Mouse (Mus musculus): ENCODE results near the gene Adam1b. TPM values are rescaled to one million over a fixed set of nuclear protein-coding genes. Genes with fewer than 3 reads are reported as not detected.

The Adam1b gene
- total RNA-seq, 2 experiments from 2014 or later = 0.10 TPM; not detected in 1

- no peak for DNase-seq (ENCODE audit: low spot score in 2 of 2)
- intact Hi-C loops (cut with DNase I) = no loop called here
These were observed 51.6 kb downstream of the Adam1b start, which contains the start of gene Tmem116 for GRCm38 (mm10) chr5:121451644-121452025. Gene Tmem116, plus strand, starts transcription at chr5:121451893.

GRCm38 (mm10) chr5:121451203-121451602 is 52.0 kb downstream of the Adam1b start:
- intact Hi-C loops (cut with DNase I) = no loop called here
- DNase-seq (ENCODE audit: low spot score in 2 of 2) = no peak

GRCm38 (mm10) chr5:121450476-121450875 is 52.8 kb downstream of the Adam1b start:
- intact Hi-C loops (cut with DNase I) = no loop called here

More at GRCm38 (mm10) chr5:121450476-121450875, 52.8 kb downstream of the Adam1b start:
- DNase-seq (ENCODE audit: low spot score in 2 of 2) = no peak

Other genes starting within 250 kb of the Adam1b start
- 10 to 100 TPM; 83.3 to 93.0 TPM for gene Trafd1, start 117.8 kb downstream of the Adam1b start, total RNA-seq (2021)
- gene Naa25, start 105.5 kb downstream of the Adam1b start, total RNA-seq (2021) = 10 to 100 TPM; 39.4 to 40.7 TPM
- gene Tmem116, start 51.5 kb downstream of the Adam1b start, total RNA-seq (2021) = 1 to 10 TPM; 9.2 to 9.4 TPM
- gene Erp29, start 50.9 kb downstream of the Adam1b start, total RNA-seq (2021) = 100 to 1,000 TPM; 140 to 151 TPM
- gene Adam1a, start 42.0 kb upstream of the Adam1b start, total RNA-seq (2021) = 10 to 100 TPM in 1 of 2 experiments, 1 to 10 TPM in 1; 7.7 to 13.9 TPM
- gene Gm42878, start 42.0 kb upstream of the Adam1b start, total RNA-seq (2021) = not detected
- 10 to 100 TPM; 59.5 to 67.7 TPM for gene Mapkapk5, start 42.5 kb upstream of the Adam1b start, total RNA-seq (2021)
- gene Aldh2, start 90.4 kb upstream of the Adam1b start, total RNA-seq (2021) = 100 to 1,000 TPM; 109 to 120 TPM
- gene Acad12, start 115.5 kb upstream of the Adam1b start, total RNA-seq (2021) = 1 to 10 TPM; 5.4 to 6.6 TPM
- 1 to 10 TPM; 4.0 to 5.3 TPM for gene Acad10, start 157.1 kb upstream of the Adam1b start, total RNA-seq (2021)
- 10 to 100 TPM; 64.5 to 69.5 TPM for gene Brap, start 157.1 kb upstream of the Adam1b start, total RNA-seq (2021)
- gene Atxn2, start 207.9 kb upstream of the Adam1b start, total RNA-seq (2021) = 100 to 1,000 TPM; 204 to 251 TPM